Mouse (Mus musculus) kidney, embryonic 16.5 days (tissue): ENCODE measurements around the gene Coro1a. TPM values are rescaled to one million over a fixed set of nuclear protein-coding genes. Genes with fewer than 3 reads are reported as not detected.

Source experiments
- ATAC-seq: fragments of 200-750 bp; cut with Nextera tagmentation; 2 replicates; pipeline ENCODE4 v1.8.0; 2017; ENCODE audit warnings: moderate TSS enrichment; ENCODE audit not compliant: low FRiP score, low TSS enrichment
- H3K27ac ChIP-seq: fragments of 300-500 bp; sonication (generic); 2 replicates; pipeline ENCODE4 v1.5.1; 2014; ENCODE audit warnings: low read length
- H3K27me3 ChIP-seq: fragments of 300-500 bp; sonication (generic); 2 replicates; pipeline ENCODE4 v1.6.1; 2014; ENCODE audit warnings: low read length, control low read depth, mixed read lengths; ENCODE audit not compliant: insufficient read depth
- H3K36me3 ChIP-seq: fragments of 300-500 bp; sonication (generic); 2 replicates; pipeline ENCODE4 v1.6.1; 2014; ENCODE audit warnings: low read length, control low read depth, mixed read lengths; ENCODE audit not compliant: insufficient read depth
- H3K4me1 ChIP-seq: fragments of 300-500 bp; sonication (generic); 2 replicates; pipeline ENCODE4 v1.6.1; 2014; ENCODE audit warnings: low read length, control low read depth, mixed read lengths; ENCODE audit not compliant: insufficient read depth
- H3K4me2 ChIP-seq: fragments of 300-500 bp; sonication (generic); replicated peaks from 2 replicates; pipeline ENCODE4 v1.6.1; 2014; ENCODE audit warnings: low read depth, low read length
- H3K4me3 ChIP-seq: fragments of 300-500 bp; sonication (generic); 2 replicates; pipeline ENCODE4 v1.5.1; 2014; ENCODE audit warnings: mild to moderate bottlenecking, low read length
- H3K9ac ChIP-seq: fragments of 300-500 bp; sonication (generic); replicated peaks from 2 replicates; pipeline ENCODE4 v1.6.1; 2014; ENCODE audit warnings: low read length
- H3K9me3 ChIP-seq: fragments of 300-500 bp; sonication (generic); 2 replicates; pipeline ENCODE4 v1.6.1; 2016; ENCODE audit warnings: low read length, control low read depth
- WGBS: fragments of 180-500 bp; shearing (Covaris S2); extraction: QIAGEN DNeasy Blood & Tissue Kit; methylation state at CpG from one replicate; pipeline ENCODE4 v1.1.7; 2014; 5-methylcytosine and 5-hydroxymethylcytosine counted together
- polyA plus RNA-seq: library from polyadenylated mRNA; unstranded; fragments of >200 nt; fragmentation: Nextera tagmentation; extraction: Ambion mirVana; gene quantifications from 2 replicates; pipeline ENCODE4 v1.2.1, GENCODE M21; 2015

Gene Coro1a
- polyA plus RNA-seq = 17.5 and 19.7 TPM in 2 replicates

- Histone ChIP-seq H3K27ac (no peak within 1 kb of the TSS), H3K4me1 (peaks cover 11% of the 10 kb centered on the region), H3K4me2 (no peak within 1 kb of the TSS), H3K9ac (no peak within 1 kb of the TSS), H3K4me3 (no peak within 1 kb of the TSS), H3K9me3 (peaks cover 5% of the 10 kb centered on the region; the same call in 1 of the 2 replicates), H3K36me3 (no peaks in the 10 kb centered on the region), H3K27me3 (peaks cover 19% of the 10 kb centered on the region)
- 87% methylated on average over 12 of the region's 19 CpGs for WGBS
- ATAC-seq = no peak
These were observed at the start of gene Coro1a for GRCm38 (mm10) chr7:126707442-126708174. Gene Coro1a (minus strand): TSS chr7:126707787.

- Histone ChIP-seq H3K9me3 (no peaks in the 10 kb centered on the region), H3K4me3 (no peak overlapping the region), H3K36me3 (no peaks in the 10 kb centered on the region), H3K27ac (no peak overlapping the region), H3K4me2 (peak overlapping the region; percentile 36), H3K4me1 (peaks cover 7% of the 10 kb centered on the region; the same call in 1 of the 2 replicates), H3K9ac (peak overlapping the region; percentile 66), H3K27me3 (no peaks in the 10 kb centered on the region)
- peak; percentile 72 for ATAC-seq
- under 1% methylated on average over 9 of the region's 9 CpGs for WGBS
These were observed 47.3 kb upstream of the Coro1a start for GRCm38 (mm10) chr7:126754866-126755265.

- WGBS = 88% methylated on average over 17 of the region's 17 CpGs
- Histone ChIP-seq H3K4me1 (no peaks in the 10 kb centered on the region), H3K27me3 (no peaks in the 10 kb centered on the region), H3K9me3 (no peaks in the 10 kb centered on the region), H3K4me3 (no peak overlapping the region), H3K4me2 (no peak overlapping the region), H3K9ac (no peak overlapping the region), H3K27ac (no peak overlapping the region), H3K36me3 (no peaks in the 10 kb centered on the region)
- ATAC-seq = no peak
These were observed 42.2 kb upstream of the Coro1a start for GRCm38 (mm10) chr7:126749582-126750343.

- H3K9me3 ChIP-seq = no peaks in the 10 kb centered on the region
- H3K4me3 ChIP-seq = no peak overlapping the region
- 72% methylated on average over 7 of the region's 7 CpGs for WGBS
- H3K4me1 ChIP-seq = no peaks in the 10 kb centered on the region
- H3K9ac ChIP-seq = no peak overlapping the region
- no peaks in the 10 kb centered on the region for H3K36me3 ChIP-seq
- H3K27ac ChIP-seq = no peak overlapping the region
- no peak for ATAC-seq
- no peaks in the 10 kb centered on the region for H3K27me3 ChIP-seq
- H3K4me2 ChIP-seq = no peak overlapping the region
These were observed 41.2 kb upstream of the Coro1a start for GRCm38 (mm10) chr7:126748824-126749223.

GRCm38 (mm10) chr7:126746798-126747197, 39.2 kb upstream of the Coro1a start:
- Histone ChIP-seq H3K9ac (no peak overlapping the region), H3K36me3 (no peaks in the 10 kb centered on the region), H3K9me3 (no peaks in the 10 kb centered on the region), H3K4me1 (no peaks in the 10 kb centered on the region), H3K4me2 (no peak overlapping the region), H3K4me3 (no peak overlapping the region), H3K27me3 (no peaks in the 10 kb centered on the region), H3K27ac (no peak overlapping the region)
- ATAC-seq = no peak
- WGBS = 21% methylated on average over 6 of the region's 6 CpGs

- no peak for ATAC-seq
- no peak overlapping the region for H3K9ac ChIP-seq
- no peak overlapping the region for H3K27ac ChIP-seq
- WGBS = 89% methylated on average over 12 of the region's 12 CpGs
- no peak overlapping the region for H3K4me3 ChIP-seq
- no peaks in the 10 kb centered on the region for H3K36me3 ChIP-seq
- no peak overlapping the region for H3K4me2 ChIP-seq
- no peaks in the 10 kb centered on the region for H3K27me3 ChIP-seq
- no peaks in the 10 kb centered on the region for H3K9me3 ChIP-seq
- no peaks in the 10 kb centered on the region for H3K4me1 ChIP-seq
These were observed 38.5 kb upstream of the Coro1a start for GRCm38 (mm10) chr7:126746066-126746465.

- Histone ChIP-seq H3K4me1 (no peaks in the 10 kb centered on the region), H3K27ac (no peak overlapping the region), H3K4me2 (no peak overlapping the region), H3K36me3 (no peaks in the 10 kb centered on the region), H3K9me3 (no peaks in the 10 kb centered on the region), H3K9ac (no peak overlapping the region), H3K27me3 (no peaks in the 10 kb centered on the region), H3K4me3 (no peak overlapping the region)
- 89% methylated on average over 13 of the region's 13 CpGs for WGBS
- ATAC-seq = no peak
These were observed 34.4 kb upstream of the Coro1a start for GRCm38 (mm10) chr7:126741964-126742482.

- H3K4me2 ChIP-seq = no peak overlapping the region
- no peak overlapping the region for H3K9ac ChIP-seq
- H3K27ac ChIP-seq = no peak overlapping the region
- no peaks in the 10 kb centered on the region for H3K9me3 ChIP-seq
- no peak for ATAC-seq
- no peaks in the 10 kb centered on the region for H3K27me3 ChIP-seq
- WGBS = 91% methylated on average over 5 of the region's 5 CpGs
- H3K4me1 ChIP-seq = no peaks in the 10 kb centered on the region
- no peaks in the 10 kb centered on the region for H3K36me3 ChIP-seq
- H3K4me3 ChIP-seq = no peak overlapping the region
These were observed 33.9 kb upstream of the Coro1a start for GRCm38 (mm10) chr7:126741452-126741851.

GRCm38 (mm10) chr7:126740977-126741376, 33.4 kb upstream of the Coro1a start:
- WGBS = 61% methylated on average over 5 of the region's 5 CpGs
- no peak overlapping the region for H3K4me2 ChIP-seq

More at GRCm38 (mm10) chr7:126740977-126741376, 33.4 kb upstream of the Coro1a start:
- Histone ChIP-seq H3K27me3 (no peaks in the 10 kb centered on the region), H3K4me1 (no peaks in the 10 kb centered on the region), H3K36me3 (no peaks in the 10 kb centered on the region), H3K4me3 (no peak overlapping the region), H3K27ac (no peak overlapping the region), H3K9ac (no peak overlapping the region), H3K9me3 (no peaks in the 10 kb centered on the region)
- ATAC-seq = no peak
